Mouse (Mus musculus): ENCODE measurements around the gene Gpr27.

Gene Gpr27

GRCm38 (mm10) chr6:99677325-99677724 is 15.2 kb upstream of the Gpr27 start:
- DNase-seq (ENCODE audit: low spot score) = no peak

DNA sequence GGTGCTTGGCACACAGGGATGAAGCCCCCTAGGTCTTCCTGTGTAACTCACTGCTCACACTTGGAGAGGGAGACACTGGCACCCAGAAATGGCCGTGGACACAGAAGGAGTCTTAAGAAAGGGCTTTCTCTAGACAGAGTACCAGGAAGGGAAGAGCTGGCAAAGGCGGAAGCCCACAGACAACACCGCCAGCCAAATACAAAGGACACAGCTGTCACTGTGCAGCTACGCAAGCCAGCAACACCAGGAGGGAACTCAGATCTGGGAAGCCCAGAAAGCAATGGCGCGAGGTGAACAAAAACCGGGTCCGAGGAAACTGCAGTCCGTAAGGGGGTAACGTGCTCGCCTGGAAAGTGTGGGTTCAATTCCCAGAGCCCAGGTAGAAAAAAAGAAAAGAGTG is 14.4 kb upstream of the Gpr27 start:
- DNase-seq (ENCODE audit: low spot score) = no peak

DNA sequence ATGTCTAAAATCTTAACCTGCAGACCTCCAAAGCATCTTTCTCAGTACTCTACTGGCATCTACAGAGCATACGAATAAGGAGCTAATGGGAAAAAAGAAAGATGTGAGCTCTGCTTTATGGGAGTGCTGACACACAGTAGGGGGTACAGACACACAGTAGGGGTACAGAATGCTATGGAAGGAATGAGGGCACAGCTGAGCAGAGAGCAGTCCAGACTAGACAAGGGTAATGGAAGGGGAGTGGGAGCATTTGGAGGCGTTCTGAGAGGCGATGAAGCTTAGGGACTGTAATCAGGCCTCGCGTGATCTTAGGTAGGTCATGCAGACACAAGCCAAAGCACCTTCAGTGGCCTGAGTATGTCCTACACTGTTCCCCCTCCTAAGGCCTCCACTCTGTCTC is 8.5 kb upstream of the Gpr27 start:
- DNase-seq (ENCODE audit: low spot score) = no peak

- peak; percentile 22 for DNase-seq (ENCODE audit: low spot score)
Observed at GRCm38 (mm10) chr6:99684899-99685298, 7.6 kb upstream of the Gpr27 start.

GRCm38 (mm10) chr6:99688513-99688912 is 4.0 kb upstream of the Gpr27 start:
- no peak for DNase-seq (ENCODE audit: low spot score)

- no peak for DNase-seq (ENCODE audit: low spot score)
Observed at GRCm38 (mm10) chr6:99691666-99692205, 743 bp upstream of the Gpr27 start.

- DNase-seq (ENCODE audit: low spot score) = no peak
Observed at GRCm38 (mm10) chr6:99692916-99693841, 700 bp downstream of the Gpr27 start.

DNA sequence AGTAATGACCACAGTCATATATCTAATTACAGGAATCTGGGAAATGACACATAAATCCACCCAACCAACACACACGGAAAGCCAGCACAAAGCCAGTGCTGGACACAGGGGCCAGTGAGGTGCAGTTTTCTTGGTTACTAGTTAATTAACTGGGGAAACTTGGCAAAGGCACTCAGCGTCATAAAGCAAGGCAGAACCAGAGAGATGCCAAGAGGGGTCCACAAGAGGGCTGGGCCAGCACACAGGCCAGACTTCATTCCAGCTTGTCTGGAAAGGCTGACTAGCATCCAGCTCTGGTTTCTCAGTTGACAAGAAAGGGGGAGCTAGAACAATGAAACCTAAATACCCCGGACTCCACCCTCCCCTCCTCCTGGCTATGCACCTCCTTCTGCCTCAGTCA is 8.0 kb downstream of the Gpr27 start:
- DNase-seq (ENCODE audit: low spot score) = no peak

DNA sequence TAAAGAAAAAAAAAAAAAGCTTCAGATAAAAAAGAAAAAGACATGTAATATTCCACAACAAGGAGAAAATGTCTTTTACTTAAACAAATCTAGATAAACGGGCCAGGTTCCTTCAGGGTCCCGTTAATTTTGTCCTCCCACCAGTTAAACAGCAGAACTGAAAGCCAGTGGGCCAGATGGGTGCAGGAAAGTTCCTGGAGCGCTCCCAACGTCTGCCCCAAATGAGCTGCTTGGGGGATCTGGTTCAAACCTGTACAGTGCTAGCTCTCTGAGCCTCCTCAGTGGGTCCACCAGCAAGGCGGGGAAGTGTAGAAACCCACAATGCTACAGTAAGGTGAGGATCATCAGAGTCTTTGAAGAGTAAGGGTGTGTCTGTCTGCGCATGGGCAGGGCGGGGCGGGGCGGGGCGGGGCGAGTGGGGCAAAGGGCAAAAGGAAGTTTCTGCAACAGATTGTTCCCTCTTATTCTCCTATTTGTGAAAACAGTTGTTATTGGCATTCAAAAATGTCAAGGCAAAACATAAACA is 19.2 kb downstream of the Gpr27 start:
- no peak for DNase-seq (ENCODE audit: low spot score)

- no peak for DNase-seq (ENCODE audit: low spot score)
Observed at GRCm38 (mm10) chr6:99713256-99713655, 20.8 kb downstream of the Gpr27 start.

GRCm38 (mm10) chr6:99715191-99715590 is 22.7 kb downstream of the Gpr27 start:
- DNase-seq (ENCODE audit: low spot score) = no peak

DNA sequence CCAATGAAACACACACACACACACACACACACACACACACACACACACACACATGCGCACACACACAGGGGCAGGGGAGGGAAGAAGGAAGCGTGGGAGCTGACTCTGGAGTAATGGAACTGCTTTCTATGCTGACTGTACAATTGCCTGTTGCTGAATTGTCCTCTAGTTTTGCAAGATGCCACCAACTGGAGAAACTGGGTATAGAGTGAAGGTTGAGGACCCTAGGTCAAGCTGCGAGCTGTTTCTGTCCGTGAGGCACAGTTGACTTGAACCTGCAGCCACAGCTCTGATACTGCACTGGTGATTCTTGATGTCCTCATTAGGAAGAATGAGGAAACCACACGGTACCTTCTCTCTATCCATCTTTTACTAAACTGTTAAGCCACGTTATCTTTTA is 23.4 kb downstream of the Gpr27 start:
- DNase-seq (ENCODE audit: low spot score) = no peak

DNA sequence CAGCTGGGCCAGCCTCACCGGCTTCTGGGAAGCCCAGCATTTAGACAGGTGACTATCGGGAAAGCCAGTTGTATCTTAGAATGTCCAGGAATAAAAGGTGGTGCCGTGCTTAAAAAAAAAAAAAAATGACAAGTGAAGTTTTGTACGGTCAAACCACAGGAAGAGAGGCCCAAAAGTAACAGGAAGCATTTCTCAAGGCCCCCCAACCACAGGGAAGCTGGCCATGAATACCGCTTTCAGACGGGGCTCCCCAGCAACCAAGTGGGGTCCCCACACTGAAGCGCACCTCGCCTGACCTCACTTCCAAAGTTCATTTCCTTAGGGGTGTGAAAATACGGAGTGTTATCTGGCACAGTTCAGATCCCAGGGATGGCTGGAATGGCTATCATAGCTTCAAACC is 28.6 kb downstream of the Gpr27 start:
- no peak for DNase-seq (ENCODE audit: low spot score)

- no peak for DNase-seq (ENCODE audit: low spot score)
Observed at GRCm38 (mm10) chr6:99722390-99722789, 29.9 kb downstream of the Gpr27 start.

GRCm38 (mm10) chr6:99725971-99726561 is 33.6 kb downstream of the Gpr27 start, which contains the start of gene Prok2:
TSS of gene Prok2 (minus strand) at chr6:99726392.
- no peak for DNase-seq (ENCODE audit: low spot score)

GRCm38 (mm10) chr6:99726576-99727303 is 34.3 kb downstream of the Gpr27 start:
- DNase-seq (ENCODE audit: low spot score) = no peak

- DNase-seq (ENCODE audit: low spot score) = no peak
Observed at GRCm38 (mm10) chr6:99729853-99730252, 37.4 kb downstream of the Gpr27 start.

DNA sequence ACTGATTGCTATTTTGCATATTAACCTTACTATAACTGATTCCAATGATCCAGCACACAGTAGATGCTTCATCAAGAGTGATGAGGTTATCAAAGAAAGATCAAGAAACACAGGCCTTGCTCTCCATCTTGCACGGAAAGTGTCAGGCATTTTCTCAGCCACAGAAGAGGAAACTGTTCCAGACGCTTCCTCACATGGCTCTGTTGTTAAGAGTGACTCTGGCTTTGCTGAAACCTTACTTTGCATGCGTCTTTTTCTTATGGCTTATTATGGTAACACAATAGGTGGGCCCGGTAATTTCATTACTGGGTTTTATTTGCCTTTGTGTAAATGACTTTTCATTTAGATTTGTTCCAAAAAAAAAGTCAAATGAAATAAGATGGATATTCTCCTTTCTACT is 39.4 kb downstream of the Gpr27 start:
- DNase-seq (ENCODE audit: low spot score) = no peak

GRCm38 (mm10) chr6:99732673-99733072 is 40.2 kb downstream of the Gpr27 start:
- DNase-seq (ENCODE audit: low spot score) = no peak

DNA sequence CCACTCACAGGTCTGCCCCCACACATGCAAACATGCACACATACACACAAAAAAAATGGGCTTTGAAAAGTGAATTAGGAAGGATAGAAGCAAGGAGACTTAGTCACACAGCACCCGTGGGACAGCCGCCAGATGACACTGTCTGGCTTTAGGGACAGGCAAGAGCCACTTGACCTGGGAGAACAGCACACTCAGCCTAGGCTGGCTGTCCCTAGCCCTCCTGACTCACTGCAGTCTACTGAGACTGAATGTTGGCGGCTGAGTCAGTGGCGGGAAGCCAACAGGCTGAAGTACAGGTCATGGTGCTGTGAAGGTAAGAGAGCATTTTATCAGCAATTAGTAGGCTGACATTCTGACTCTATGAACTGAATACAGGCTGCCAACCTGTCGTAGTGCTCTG is 42.2 kb downstream of the Gpr27 start:
- peak; percentile 14 for DNase-seq (ENCODE audit: low spot score)

- no peak for DNase-seq (ENCODE audit: low spot score)
Observed at GRCm38 (mm10) chr6:99742866-99743265, 50.4 kb downstream of the Gpr27 start.

Measured in adipocyte (in vitro differentiated cells).